Mouse (Mus musculus) layer of hippocampus, postnatal 36 days (tissue): ENCODE data around the gene Sec14l4. TPM values are rescaled to one million over a fixed set of nuclear protein-coding genes. Genes with fewer than 3 reads are reported as not detected.

Experiments
- DNase-seq, 2 experiments: peaks; one replicate each; pipeline ENCODE4 v3.0.0; 2022
- total RNA-seq, 2 experiments: library from RNA; stranded (reverse); gene quantifications; 2 replicates each; pipeline ENCODE4 v1.2.3; 2021

Sec14l4 gene
- total RNA-seq, 2 experiments from 2014 or later, result 0.13 to 0.40 TPM

DNA sequence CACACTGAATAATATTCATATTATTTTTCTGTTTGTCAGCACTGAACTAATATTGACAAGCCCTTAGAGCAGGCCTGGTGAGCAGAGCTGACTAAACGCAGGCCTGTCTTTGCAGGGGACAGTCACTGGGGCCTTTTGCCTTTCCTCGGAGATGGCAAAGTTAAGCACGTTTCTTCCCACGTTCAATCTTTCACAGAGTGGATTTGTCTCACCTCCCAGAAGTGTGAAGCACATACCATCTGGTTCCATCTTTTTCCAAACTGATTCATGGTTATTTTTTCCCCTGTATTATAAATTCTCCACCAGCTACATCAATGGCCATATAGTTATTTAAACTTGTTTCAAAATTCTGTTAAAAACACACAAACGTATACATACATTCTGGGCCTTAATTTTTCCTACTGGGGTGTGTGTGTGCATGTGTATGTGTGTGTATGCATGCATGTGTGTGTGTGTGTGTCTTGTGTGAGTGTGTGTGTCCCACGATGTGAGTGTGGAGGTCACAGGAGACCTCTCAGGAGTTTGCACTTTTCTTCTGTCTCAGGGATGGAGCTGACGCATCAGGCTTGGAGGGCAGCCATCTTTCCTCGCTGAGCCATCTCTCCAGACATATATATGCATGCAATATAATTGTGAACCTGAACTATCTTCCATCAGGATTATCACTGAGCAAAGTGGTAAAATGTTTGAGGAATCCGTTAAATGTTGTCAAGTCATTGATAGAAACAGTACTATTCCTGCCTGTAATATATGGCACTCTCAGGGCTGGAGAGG, 3.5 kb upstream of the Sec14l4 start:
- no peak for DNase-seq

GRCm38 (mm10) chr11:4029343-4029742, 1.9 kb upstream of the Sec14l4 start:
- no peak for DNase-seq

GRCm38 (mm10) chr11:4031961-4032360, 699 bp downstream of the Sec14l4 start:
- DNase-seq, result no peak

DNA sequence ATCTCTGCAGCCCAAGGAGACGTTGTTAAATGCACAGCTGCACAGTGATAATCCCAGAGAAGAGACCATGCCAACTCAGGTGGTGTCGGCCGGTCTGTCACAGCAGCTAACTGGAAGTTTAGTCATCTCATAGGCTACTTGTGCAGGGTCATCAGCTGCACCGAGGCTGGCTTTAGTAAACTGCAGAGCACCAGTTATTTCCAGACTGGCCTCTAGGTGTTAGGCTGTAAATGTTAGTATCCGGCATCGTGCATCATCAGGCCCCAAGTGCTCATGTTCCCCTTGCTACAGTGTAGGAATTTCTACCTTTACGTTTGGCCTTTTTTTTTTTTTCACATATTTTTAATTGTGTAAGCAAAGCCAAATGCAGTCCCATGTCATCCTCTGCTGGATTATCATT, 2.2 kb downstream of the Sec14l4 start:
- DNase-seq, result no peak

DNA sequence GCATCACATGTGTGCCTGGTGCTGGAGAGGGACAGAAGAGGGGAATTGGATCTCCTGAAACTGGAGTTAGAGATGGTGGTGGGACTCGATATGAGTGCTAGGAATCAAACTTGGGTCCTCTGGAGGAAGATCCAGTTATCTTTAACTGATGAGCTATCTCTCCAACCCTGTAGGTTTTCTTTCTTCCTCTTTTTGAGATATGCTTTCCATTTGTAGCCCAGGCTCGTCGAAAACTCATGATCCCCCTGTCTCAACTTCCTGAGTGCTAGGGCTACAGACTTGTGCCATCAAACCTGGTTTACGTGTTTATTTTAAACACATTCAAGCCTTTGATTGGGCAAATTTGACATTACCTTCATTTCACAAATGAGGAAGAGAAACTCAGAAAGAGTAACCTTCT, 2.9 kb downstream of the Sec14l4 start:
- DNase-seq, result no peak

GRCm38 (mm10) chr11:4035116-4035892, 4.0 kb downstream of the Sec14l4 start:
- no peak for DNase-seq

DNA sequence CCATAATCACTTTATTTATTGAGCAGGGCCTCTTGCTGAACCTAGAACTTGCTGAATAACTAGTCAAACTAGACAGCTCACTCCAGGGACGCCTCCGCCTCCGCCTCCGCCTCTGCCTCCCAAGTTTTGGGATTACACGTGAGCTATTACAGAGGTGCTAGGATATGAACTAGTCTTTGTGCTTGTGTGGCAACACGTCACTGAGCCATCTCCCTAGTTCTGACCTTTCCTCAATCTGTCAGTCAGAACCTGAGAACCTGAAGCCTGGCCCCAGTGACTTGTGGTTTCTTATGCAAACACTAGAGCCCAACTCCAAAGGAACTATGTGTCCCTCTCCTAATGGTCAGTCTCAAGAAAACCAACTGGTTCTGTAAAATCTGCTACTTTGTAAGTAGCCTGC, 4.7 kb downstream of the Sec14l4 start:
- DNase-seq, result no peak

GRCm38 (mm10) chr11:4036365-4037084, 5.3 kb downstream of the Sec14l4 start:
- DNase-seq, result no peak

DNA sequence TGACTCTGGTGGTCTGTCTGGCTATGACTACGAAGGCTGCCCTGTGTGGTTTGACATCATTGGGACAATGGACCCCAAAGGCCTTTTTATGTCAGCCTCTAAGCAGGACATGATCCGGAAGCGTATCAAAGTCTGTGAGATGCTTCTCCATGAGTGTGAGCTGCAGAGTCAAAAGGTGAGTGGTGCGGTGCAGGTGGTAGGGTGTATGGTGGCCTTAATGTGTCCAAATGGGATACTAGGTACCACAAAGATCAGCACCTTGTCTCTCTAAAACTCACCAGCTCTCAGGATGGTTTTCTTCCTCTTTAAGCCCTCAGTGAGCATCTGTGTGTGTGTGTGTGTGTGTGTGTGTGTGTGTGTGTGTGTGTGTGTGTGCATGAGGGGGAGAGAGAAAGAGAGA, 8.7 kb downstream of the Sec14l4 start:
- DNase-seq, result no peak

DNA sequence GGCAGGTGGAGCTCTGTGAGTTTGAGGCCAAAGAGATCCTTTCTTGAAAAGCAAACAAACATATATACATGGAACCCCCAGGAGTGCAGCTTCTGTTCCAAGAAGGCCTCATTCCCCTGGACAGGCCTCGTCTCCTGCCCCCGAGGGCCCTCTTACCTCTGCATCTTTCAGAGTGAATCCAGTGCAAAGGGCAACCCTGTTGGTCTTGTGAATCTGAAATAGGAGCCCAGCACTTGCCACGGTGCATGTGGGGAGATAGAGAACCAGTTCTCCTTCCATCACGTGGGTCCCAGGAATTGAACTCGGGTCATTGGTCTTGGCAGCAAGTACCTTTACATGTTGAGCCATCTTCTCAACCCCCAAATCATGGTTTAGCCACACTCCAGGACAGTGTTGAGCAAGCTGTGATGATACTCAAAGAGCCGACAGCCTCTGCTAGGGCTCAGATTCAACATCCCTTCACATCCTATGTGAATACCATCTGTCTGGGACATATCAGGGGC, 9.9 kb downstream of the Sec14l4 start:
- no peak for DNase-seq

GRCm38 (mm10) chr11:4043081-4043480, 11.8 kb downstream of the Sec14l4 start:
- no peak for DNase-seq

DNA sequence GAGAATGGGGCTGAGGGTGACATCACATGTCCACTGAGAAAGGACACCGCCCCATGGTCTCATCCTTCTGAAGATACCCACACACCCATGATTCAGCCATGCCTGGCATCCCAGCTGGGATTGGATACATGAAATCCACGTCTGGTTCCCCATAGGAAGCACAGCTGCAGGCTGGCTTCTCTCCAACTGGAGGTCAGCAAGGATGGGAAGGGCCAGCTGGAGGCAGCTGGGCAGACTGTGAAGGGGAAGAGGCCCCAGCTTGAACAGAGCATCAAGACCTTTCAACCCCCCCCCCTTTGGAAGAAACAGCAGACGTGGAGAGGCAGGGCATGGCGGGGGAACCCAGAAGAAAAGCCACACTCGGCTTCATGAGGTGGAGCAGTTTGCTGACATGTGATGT, 15.3 kb downstream of the Sec14l4 start:
- no peak for DNase-seq

DNA sequence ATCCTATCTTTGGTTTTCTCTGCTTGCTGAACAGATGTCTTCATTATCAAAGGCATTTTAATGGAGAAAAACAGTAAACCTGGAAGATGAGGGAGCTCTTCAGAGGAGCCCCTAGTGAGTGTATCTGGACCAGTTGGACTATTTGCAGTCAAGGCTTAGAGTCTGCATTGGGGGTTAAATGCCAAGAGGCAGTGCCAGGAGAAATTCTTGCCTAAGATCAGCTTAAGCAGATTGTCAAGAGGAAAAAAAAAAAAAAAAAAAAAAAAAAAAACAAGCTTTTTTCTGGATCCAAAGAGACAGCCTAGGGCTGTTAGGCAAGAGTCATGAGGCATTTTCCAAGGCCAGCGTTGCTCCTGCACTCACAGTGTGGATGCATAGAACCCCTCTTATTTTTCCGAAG, 16.5 kb downstream of the Sec14l4 start:
- DNase-seq, result no peak

GRCm38 (mm10) chr11:4048438-4048837, 17.2 kb downstream of the Sec14l4 start:
- no peak for DNase-seq

DNA sequence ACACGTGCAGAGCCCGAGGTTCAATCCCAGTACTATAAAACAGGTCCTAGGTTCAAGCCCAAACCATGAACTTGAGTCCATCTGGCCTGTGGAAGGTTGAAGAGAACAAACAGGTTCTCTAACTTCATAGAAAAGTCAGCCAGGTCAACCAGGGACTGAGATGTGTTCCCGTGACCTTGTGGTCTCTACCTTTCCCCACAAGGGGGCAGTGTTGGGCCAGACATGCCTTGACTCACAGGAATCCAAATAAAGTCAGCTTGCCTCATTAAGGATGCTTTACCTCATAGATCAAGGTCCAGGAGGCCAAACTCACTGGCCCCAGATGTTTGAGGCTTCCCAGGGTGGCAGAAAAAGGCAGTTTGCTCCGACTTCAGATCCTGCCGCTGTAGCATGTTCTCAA, 22.3 kb downstream of the Sec14l4 start:
- peak; percentile 55 to 67 for DNase-seq

DNA sequence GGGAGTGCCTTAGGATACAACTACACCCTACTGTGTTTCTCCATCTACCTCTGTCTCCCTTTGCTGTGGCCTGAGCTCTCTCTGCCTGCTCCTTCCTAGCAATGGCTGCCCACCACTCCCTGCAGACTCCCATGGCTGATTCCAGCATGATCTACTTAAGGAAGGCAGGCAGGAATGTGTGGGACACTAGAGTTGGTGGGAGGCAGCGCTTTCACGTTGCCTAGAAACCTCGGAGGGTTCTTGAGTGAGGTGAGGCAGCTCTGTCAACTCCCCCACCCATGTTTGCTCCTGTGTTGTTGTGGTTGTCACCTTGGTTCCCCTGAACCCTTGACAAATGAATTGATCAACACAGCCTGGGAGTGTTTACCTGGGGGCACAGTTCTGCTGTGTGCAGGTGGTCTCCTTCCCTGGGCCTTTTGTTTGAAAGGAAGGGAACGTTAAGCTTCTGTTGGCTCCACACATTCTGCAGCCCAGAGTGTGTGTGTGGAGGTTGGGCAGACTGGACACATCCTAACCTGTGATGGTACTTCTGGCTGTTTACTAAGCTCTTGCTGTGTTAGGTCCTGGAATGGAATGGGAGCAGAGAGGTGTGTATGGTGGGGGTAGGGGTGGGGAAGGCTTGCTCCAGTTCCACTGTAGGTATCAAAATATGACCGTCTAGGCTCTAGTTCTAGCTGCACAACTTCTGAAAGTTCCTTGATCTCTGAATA, 29.8 kb downstream of the Sec14l4 start:
- no peak for DNase-seq

DNA sequence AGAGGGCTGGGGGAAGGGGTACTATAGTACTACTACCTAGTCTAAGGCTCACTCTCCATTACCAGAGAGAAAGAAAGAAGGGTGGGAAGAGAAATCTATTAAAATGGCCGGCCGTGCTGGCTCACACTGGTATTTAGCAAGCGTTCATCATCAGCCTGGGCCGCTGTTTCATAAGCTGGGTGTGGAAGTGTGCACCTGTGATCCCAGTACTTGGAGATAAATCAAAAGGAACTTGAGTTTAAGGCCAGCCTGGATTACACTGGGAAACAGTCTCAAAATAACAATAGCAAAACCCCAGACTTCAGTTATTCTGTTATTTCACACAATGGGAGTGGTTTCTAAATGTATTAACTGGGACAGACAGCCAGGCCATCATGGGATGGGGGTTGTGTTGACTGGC, 31.3 kb downstream of the Sec14l4 start:
- no peak for DNase-seq

GRCm38 (mm10) chr11:4062981-4063380, 31.7 kb downstream of the Sec14l4 start:
- no peak for DNase-seq

GRCm38 (mm10) chr11:4064627-4065122, 33.4 kb downstream of the Sec14l4 start, which contains the start of gene Sec14l3:
TSS of gene Sec14l3 (plus strand) at chr11:4064841.
- no peak for DNase-seq

DNA sequence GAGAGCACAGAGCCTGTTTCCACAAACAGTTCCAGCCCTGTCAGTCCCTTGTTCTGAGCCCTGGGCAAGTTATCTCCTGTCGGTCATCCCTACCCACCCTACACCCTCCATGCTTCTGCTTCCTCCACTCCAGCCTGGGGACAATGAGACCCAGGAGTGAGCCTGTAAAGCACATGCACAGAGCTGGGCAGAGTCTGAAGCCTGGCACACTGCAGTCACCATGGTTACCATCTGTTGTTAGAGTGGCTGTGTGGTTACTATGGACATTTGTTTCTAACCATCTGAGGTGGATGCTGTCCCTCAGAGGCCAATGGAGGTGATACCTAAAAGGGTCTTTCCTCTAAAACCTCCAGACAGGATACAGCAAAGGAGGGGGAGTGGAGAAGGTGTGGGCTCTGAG, 38.4 kb downstream of the Sec14l4 start:
- DNase-seq, result no peak

DNA sequence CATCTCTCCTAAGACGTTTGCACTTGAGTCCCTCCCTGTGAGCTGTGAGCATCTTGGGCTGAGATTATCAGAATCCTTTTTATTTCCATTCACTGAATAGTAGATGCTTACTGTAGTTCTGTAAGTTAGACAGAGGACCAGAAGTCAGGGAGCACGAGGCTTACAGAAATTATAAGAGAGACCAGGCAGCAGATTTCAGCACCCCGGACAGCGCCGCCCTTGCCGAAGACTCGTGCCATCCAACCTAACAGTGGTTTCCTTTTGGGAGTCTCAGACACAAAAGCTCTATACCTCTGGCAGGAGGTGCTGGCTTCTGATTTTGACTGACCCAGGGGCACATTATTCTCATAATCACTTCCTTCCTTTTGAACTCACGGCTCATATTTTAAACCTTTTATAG, 45.4 kb downstream of the Sec14l4 start:
- no peak for DNase-seq

DNA sequence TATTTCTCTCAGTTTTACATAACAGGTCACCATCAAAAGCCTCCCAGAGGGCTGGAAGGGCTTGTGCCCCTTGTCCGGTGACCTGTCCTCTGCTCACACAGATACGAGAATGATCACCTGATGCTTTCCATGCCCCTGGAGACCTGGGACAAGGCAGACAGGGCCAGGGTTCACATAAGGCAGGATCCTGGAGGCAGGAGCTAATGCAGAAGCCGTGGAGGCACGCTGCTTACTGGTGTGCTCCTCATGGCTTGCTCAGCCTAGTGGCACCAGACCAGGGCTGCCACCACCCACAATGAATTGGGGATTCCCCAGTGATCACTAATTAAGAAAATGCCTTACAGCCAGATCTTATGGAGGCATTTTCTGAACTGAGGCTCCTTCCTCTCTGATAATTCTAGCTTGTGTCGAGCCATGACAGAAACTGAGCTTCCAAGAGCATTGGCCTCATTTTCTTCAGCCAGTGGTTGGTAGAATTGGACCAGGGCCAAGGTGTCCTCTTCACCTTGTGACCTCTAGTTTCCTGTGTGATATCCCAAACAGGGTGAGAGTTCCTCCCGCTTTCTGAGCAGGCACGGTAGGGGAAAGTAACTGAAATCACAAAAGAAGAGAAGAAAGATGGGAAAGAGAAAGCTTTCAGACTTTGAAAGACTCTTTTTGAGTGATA, 47.1 kb downstream of the Sec14l4 start:
- no peak for DNase-seq
